9 mouse cellular contexts compared by ENCODE assay signal in the genomic region with DNA sequence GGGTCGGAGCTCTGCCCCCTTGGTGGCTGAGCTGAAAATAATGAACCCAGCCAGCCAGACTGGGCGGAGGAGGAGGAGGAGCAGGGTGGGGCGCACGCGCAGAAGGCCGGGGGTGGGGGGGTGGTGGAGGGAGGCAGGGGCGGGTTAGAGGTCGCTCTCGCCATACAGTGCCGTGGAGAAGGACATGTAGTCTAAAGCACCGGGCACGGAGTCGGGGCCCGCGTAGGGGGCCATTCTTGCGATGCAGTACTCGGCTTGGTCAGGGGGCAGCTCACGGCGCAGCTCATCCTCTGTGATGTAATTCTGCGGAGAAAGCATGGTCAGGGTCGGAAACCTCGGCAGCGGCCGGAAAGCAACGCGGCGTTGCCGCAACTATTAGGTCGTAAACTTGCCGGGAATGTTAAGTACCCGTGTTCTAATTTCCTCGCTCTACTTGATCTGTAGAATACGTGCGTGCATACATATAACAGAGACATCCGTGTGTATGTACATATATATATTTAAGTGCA. TPM values are rescaled to one million over a fixed set of nuclear protein-coding genes. Genes with fewer than 3 reads are reported as not detected.
DNase-seq lines count a peak whose midpoint lies in the region; TF ChIP-seq lines count a peak whose summit lies in the region.
"Had no signal": no experiment of that assay in that cellular context is flagged by ENCODE, and none has a peak within 500 bp of the region (broad histone marks: within the 10 kb centered on the region; RNA-seq: fewer than 3 reads in every experiment).

No protein-coding gene starts in this region.

- TF ChIP-seq CTCF in left cerebral cortex, adult 2 months (IDR thresholded peaks at IDR 0.05): no peak; the same call in 1 of the 2 replicates

- H3K27ac ChIP-seq in left cerebral cortex, adult 2 months: peak overlapping the region; percentile 93
- peak overlapping the region; percentile 27; the same call in 1 of the 2 replicates for H3K27ac ChIP-seq in macrophage

- H3K79me2 ChIP-seq in macrophage (ENCODE audit: inconsistent target): no peaks in the 10 kb centered on the region

- H3K36me3 ChIP-seq in macrophage (ENCODE audit: inconsistent target): peaks cover 13% of the 10 kb centered on the region; the same call in 1 of the 2 replicates

- intact Hi-C loops in left cerebral cortex, adult 2 months (cut with DNase I): loop anchor here (5.0 kb wide), 1 partner anchor 89 kb away; no protein-coding TSS in a partner anchor

- peak; percentile 71 for DNase-seq in T-cell, adult 2 months (ENCODE audit: low spot score)
- peak; percentile 91 to 95 for DNase-seq in cerebellum, postnatal 36 days
- peak; percentile 70 to 74 for DNase-seq in gastrocnemius, adult 8-10 months (ENCODE audit: low spot score in 2 of 2)
- DNase-seq in hindlimb bud, embryonic 11.5 days (ENCODE audit: extremely low spot score, low read depth, low spot score): peak; percentile 50
- peak; percentile 75 to 79 for DNase-seq in left cerebral cortex, adult 2 months (ENCODE audit: extremely low spot score in 1 of 2, low spot score in 2 of 2)
- DNase-seq in right cerebral cortex, adult 18-20 months: peak; percentile 73
- peak; percentile 71 for DNase-seq in urinary bladder, adult 2 months (ENCODE audit: low spot score)

- 26% methylated on average over 32 of the region's 35 CpGs for WGBS in macrophage (ENCODE audit: missing documents)

- peak overlapping the region; percentile 54 for H3K4me3 ChIP-seq in left cerebral cortex, adult 2 months
- H3K4me3 ChIP-seq in macrophage (ENCODE audit: inconsistent target): peak overlapping the region; percentile 45
- H3K4me3 ChIP-seq: myocyte had no signal

RNA-seq across cellular contexts. Expression of a gene that starts 55.4 kb away (rescaled TPM):
- 10 to 100 TPM; 25.2 to 28.9 (median 27.2) TPM for total RNA-seq in gastrocnemius, adult 8-10 months (2022)
- 10 to 100 TPM; 32.7 to 39.2 TPM for total RNA-seq in left cerebral cortex, adult 2 months (2021)
- total RNA-seq in macrophage (2018; cell fraction: chromatin; rRNA removed): 100 to 1,000 TPM in 6 of 26 experiments, 10 to 100 TPM in 19, 1 to 10 TPM in 1; 6.7 to 210 (median 76.2) TPM
- total RNA-seq in macrophage (2018; cell fraction: cytosol; rRNA removed): 100 to 1,000 TPM in 24 of 26 experiments, 10 to 100 TPM in 2; 33.3 to 619 (median 245) TPM
- total RNA-seq in macrophage (2018; cell fraction: nucleus; rRNA removed): 100 to 1,000 TPM in 23 of 26 experiments, 10 to 100 TPM in 3; 53.7 to 541 (median 230) TPM
- polyA plus RNA-seq in macrophage (2018): 99.2 to 134 TPM (median 127 TPM) in 3 replicates
- 141 and 167 TPM in 2 replicates for polyA plus RNA-seq in urinary bladder, adult 2 months (2012; rRNA removed)

Comparison
In these comparisons a context has a peak if more than half of its experiments do, and no peak if none do; other contexts are left out.
1. Peak in every context shown above with its lines: DNase-seq, H3K4me3 ChIP-seq and H3K27ac ChIP-seq.